Mouse (Mus musculus): ENCODE measurements around the gene Cd80. TPM values are rescaled to one million over a fixed set of nuclear protein-coding genes. Genes with fewer than 3 reads are reported as not detected.

The Cd80 gene
- total and polyA plus RNA-seq, 3 experiments, result 0.04 to 0.38 TPM; not detected in 1

- no peak for TF ChIP-seq BHLHE40 (IDR thresholded peaks at IDR 0.05; ENCODE audit: borderline replicate concordance, low read depth, low read length)
- no peak for TF ChIP-seq TCF12 (IDR thresholded peaks at IDR 0.05; ENCODE audit: low read depth, low read length)
- TF ChIP-seq ZNF384 (IDR thresholded peaks at IDR 0.05; ENCODE audit: low read depth, low read length), result no peak
- TF ChIP-seq HCFC1 (IDR thresholded peaks at IDR 0.05; ENCODE audit: low read depth, low read length), result 0 out of 2 replicates have a peak, but pooled peaks have one; percentile 7
Observed at GRCm38 (mm10) chr16:38471697-38472506, 16.5 kb downstream of the Cd80 start (continued).

- no peaks in the 10 kb centered on the region; the same call in 1 of the 2 replicates for H3K79me2 ChIP-seq (ENCODE audit: control insufficient read depth, insufficient read depth, low read length, poor library complexity)
- peak; percentile 47 for DNase-seq (ENCODE audit: low read depth, low spot score)
- no peaks in the 10 kb centered on the region for H3K9me3 ChIP-seq (replicated peaks; ENCODE audit: insufficient read depth, low read length)
- no peak overlapping the region for H3K27ac ChIP-seq (ENCODE audit: control insufficient read depth, low read depth, low read length)
- no peak overlapping the region for H3K9ac ChIP-seq (ENCODE audit: control insufficient read depth, low read depth, low read length, poor library complexity, severe bottlenecking)
- peaks cover 11 to 33% of the 10 kb centered on the region in 2 experiments for H3K4me1 ChIP-seq (ENCODE audit: control insufficient read depth in 1 of 2, insufficient read depth in 2 of 2, low read length in 2 of 2)
- peaks cover 0 to 38% of the 10 kb centered on the region in 2 experiments; a peak in 2 of 4 replicates for H3K36me3 ChIP-seq (ENCODE audit: control insufficient read depth in 1 of 2, insufficient read depth in 2 of 2, low read length in 2 of 2)
- no peaks in the 10 kb centered on the region for H3K27me3 ChIP-seq (ENCODE audit: control insufficient read depth in 1 of 2, insufficient read depth in 2 of 2, low read length in 2 of 2)
- H3K4me3 ChIP-seq (ENCODE audit: control insufficient read depth in 1 of 2, insufficient read depth in 1 of 2, low read depth in 2 of 2, low read length in 2 of 2), result peak overlapping the region; percentile 4 to 33
- no peak for TF ChIP-seq E2F4 (IDR thresholded peaks at IDR 0.05; ENCODE audit: borderline replicate concordance, low read depth, low read length)
- no peak for TF ChIP-seq MEF2A (IDR thresholded peaks at IDR 0.05; ENCODE audit: extremely low read depth, insufficient replicate concordance, low read depth, low read length, poor library complexity, severe bottlenecking)
- TF ChIP-seq ZNF384 (IDR thresholded peaks at IDR 0.05; ENCODE audit: low read depth, low read length), result no peak
- TF ChIP-seq KAT2A (conservative IDR thresholded peaks at IDR 0.05; ENCODE audit: low read depth, low read length), result no peak
- TF ChIP-seq RCOR1 (IDR thresholded peaks at IDR 0.05; ENCODE audit: low read depth, low read length), result no peak
- no peak for TF ChIP-seq CHD2 (IDR thresholded peaks at IDR 0.05; ENCODE audit: low read length)
- no peak for TF ChIP-seq MYB (IDR thresholded peaks at IDR 0.05; ENCODE audit: low read depth, low read length)
- TF ChIP-seq NRF1 (IDR thresholded peaks at IDR 0.05; ENCODE audit: insufficient read depth, low read depth, low read length, poor library complexity, severe bottlenecking), result no peak
- no peak for TF ChIP-seq ZKSCAN1 (IDR thresholded peaks at IDR 0.05; ENCODE audit: low read depth, low read length)
- no peak for TF ChIP-seq USF1 (IDR thresholded peaks at IDR 0.05; ENCODE audit: low read depth, low read length)
- TF ChIP-seq SIN3A (IDR thresholded peaks at IDR 0.05; ENCODE audit: low read length), result no peak
- no peak; a peak in 1 of 4 replicates for TF ChIP-seq POLR2A (IDR thresholded peaks at IDR 0.05; ENCODE audit: control insufficient read depth in 1 of 2, insufficient read depth in 1 of 2, low read depth in 1 of 2, low read length in 2 of 2, poor library complexity in 1 of 2)
- TF ChIP-seq GATA1 (IDR thresholded peaks at IDR 0.05; ENCODE audit: low read depth, low read length), result peak; percentile 48; the same call in 1 of the 2 replicates
- no peak for TF ChIP-seq ELF1 (IDR thresholded peaks at IDR 0.05; ENCODE audit: low read depth, low read length)
- no peak for TF ChIP-seq GABPA (IDR thresholded peaks at IDR 0.05; ENCODE audit: low read depth, low read length)
- no peak for TF ChIP-seq MAFK (IDR thresholded peaks at IDR 0.05; ENCODE audit: borderline replicate concordance, low read depth, low read length)
- no peak for TF ChIP-seq MXI1 (IDR thresholded peaks at IDR 0.05; ENCODE audit: low read depth, low read length)
- peak in 1 of 2 experiments; percentile 20; a peak in 1 of 4 replicates for TF ChIP-seq EP300 (IDR thresholded peaks at IDR 0.05; ENCODE audit: low read depth in 1 of 2, low read length in 2 of 2)
- no peak for TF ChIP-seq POLR2AphosphoS5 (IDR thresholded peaks at IDR 0.05; ENCODE audit: borderline replicate concordance, low read depth, low read length)
- TF ChIP-seq CHD1 (IDR thresholded peaks at IDR 0.05; ENCODE audit: low read depth, low read length), result no peak
- TF ChIP-seq TBP (IDR thresholded peaks at IDR 0.05; ENCODE audit: low read depth, low read length), result no peak
- no peak for TF ChIP-seq USF2 (IDR thresholded peaks at IDR 0.05; ENCODE audit: borderline replicate concordance in 1 of 2, insufficient read depth in 1 of 2, low read depth in 1 of 2, low read length in 2 of 2)
- peak; percentile 9; the same call in 1 of the 2 replicates for TF ChIP-seq NELFE (IDR thresholded peaks at IDR 0.05; ENCODE audit: low read depth, low read length)
- TF ChIP-seq ZMIZ1 (IDR thresholded peaks at IDR 0.05; ENCODE audit: low read depth, low read length), result 0 out of 2 replicates have a peak, but pooled peaks have one; percentile 1
- peak; percentile 56 for TF ChIP-seq TAL1 (IDR thresholded peaks at IDR 0.05; ENCODE audit: low read length)
- no peak for TF ChIP-seq HCFC1 (IDR thresholded peaks at IDR 0.05; ENCODE audit: low read depth, low read length)
- TF ChIP-seq UBTF (IDR thresholded peaks at IDR 0.05; ENCODE audit: borderline replicate concordance, insufficient read depth, low read depth, low read length), result no peak
- TF ChIP-seq CTCF (IDR thresholded peaks at IDR 0.05 in 2 of 3, conservative IDR thresholded peaks at IDR 0.05 in 1 of 3; ENCODE audit: control insufficient read depth in 1 of 3, insufficient read depth in 1 of 3, low read depth in 2 of 3, low read length in 3 of 3, poor library complexity in 1 of 3, severe bottlenecking in 1 of 3), result no peak
- TF ChIP-seq ZC3H11A (IDR thresholded peaks at IDR 0.05; ENCODE audit: low read depth, low read length), result no peak
- no peak for TF ChIP-seq JUND (IDR thresholded peaks at IDR 0.05; ENCODE audit: low read depth, low read length)
- TF ChIP-seq MYC (IDR thresholded peaks at IDR 0.05; ENCODE audit: low read depth, low read length), result no peak
Observed at GRCm38 (mm10) chr16:38472507-38472873, 17.1 kb downstream of the Cd80 start.
